Mouse (Mus musculus): ENCODE data around the gene Sypl. TPM values are rescaled to one million over a fixed set of nuclear protein-coding genes. Genes with fewer than 3 reads are reported as not detected.
"Not testable (repeated sequence)": the region's sequence is repeated elsewhere in the genome, so short reads cannot be mapped to it uniquely, and the experiment has no call there.

Gene Sypl
- polyA plus RNA-seq, 2 experiments: 54.1 to 104 TPM

DNA sequence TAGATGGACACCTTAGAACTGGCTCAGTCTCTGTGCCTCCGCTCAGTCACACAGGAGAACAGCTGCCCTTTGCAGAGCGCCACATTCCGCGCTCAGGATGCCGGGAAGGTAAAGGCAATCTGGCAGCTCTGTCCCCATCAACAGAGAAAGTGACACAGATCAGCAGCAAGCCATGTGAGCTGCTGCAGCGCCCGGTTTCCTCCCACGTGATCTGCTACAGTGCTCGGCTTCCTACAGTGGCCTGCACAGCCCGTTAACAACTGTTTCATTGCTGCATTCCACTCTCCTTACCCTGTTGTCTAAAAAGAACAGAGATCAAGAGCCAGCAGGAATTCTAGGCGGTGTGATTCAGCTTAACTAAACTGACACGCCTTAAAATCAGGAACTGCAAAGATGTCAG is 36.0 kb downstream of the Sypl start:
- H3K4me3 ChIP-seq (replicated peaks; ENCODE audit: low read length): no peak overlapping the region
- no peaks in the 10 kb centered on the region for H3K9me3 ChIP-seq (ENCODE audit: control insufficient read depth, low read length)
- no peak overlapping the region for H3K4me2 ChIP-seq (replicated peaks; ENCODE audit: low read depth, low read length, severe bottlenecking)
- no peak overlapping the region for H3K9ac ChIP-seq (ENCODE audit: low read depth, low read length, severe bottlenecking)
- no peak for TF ChIP-seq POLR2A (IDR thresholded peaks at IDR 0.05; ENCODE audit: borderline replicate concordance, extremely low read depth, insufficient read depth, insufficient read length)
- DNase-seq (ENCODE audit: low spot score) (no peak), ATAC-seq (ENCODE audit: low FRiP score, low read depth) (peak; percentile 73)
- 0 out of 2 replicates have a peak, but pooled peaks cover under 1% of the 10 kb centered on the region for H3K4me1 ChIP-seq (ENCODE audit: control insufficient read depth, insufficient read depth, low read length)
- H3K27me3 ChIP-seq (ENCODE audit: control insufficient read depth, insufficient read depth, low read length): no peaks in the 10 kb centered on the region
- no peak overlapping the region for H3K27ac ChIP-seq (replicated peaks; ENCODE audit: low read depth, low read length)
- 53% methylated on average over 12 of the region's 12 CpGs for WGBS
- H3K36me3 ChIP-seq (ENCODE audit: control insufficient read depth, insufficient read depth, low read length): no peaks in the 10 kb centered on the region

DNA sequence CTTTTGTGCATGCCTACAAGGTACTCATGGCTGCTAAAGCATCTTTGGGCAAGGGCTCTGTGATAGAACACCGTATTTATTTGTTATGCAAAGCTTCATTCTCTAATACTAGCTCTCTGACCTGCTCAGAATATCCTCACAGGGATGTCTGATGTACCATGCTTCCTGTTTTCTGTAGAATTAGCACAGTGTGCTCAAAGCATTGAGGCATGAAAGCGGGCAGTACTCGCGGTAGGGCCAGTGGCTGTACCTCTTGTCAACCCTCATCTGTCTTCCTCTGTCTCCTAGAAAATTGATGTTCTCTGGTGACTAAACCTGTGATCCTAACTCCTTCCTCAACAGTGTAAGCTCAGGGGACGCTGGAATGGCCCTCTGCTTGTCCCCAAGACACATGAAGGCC is 40.4 kb downstream of the Sypl start:
- DNase-seq (ENCODE audit: low spot score) (no peak), ATAC-seq (ENCODE audit: low FRiP score, low read depth) (no peak)
- Histone ChIP-seq H3K4me2 (replicated peaks; ENCODE audit: low read depth, low read length, severe bottlenecking) (no peak overlapping the region), H3K9me3 (ENCODE audit: control insufficient read depth, low read length) (no peaks in the 10 kb centered on the region), H3K4me1 (ENCODE audit: control insufficient read depth, insufficient read depth, low read length) (0 out of 2 replicates have a peak, but pooled peaks cover 3% of the 10 kb centered on the region), H3K4me3 (replicated peaks; ENCODE audit: low read length) (no peak overlapping the region), H3K36me3 (ENCODE audit: control insufficient read depth, insufficient read depth, low read length) (no peaks in the 10 kb centered on the region), H3K27ac (replicated peaks; ENCODE audit: low read depth, low read length) (no peak overlapping the region), H3K9ac (ENCODE audit: low read depth, low read length, severe bottlenecking) (no peak overlapping the region), H3K27me3 (ENCODE audit: control insufficient read depth, insufficient read depth, low read length) (no peaks in the 10 kb centered on the region)
- no peak for TF ChIP-seq POLR2A (IDR thresholded peaks at IDR 0.05; ENCODE audit: borderline replicate concordance, extremely low read depth, insufficient read depth, insufficient read length)
- 63% methylated on average over 5 of the region's 5 CpGs for WGBS

DNA sequence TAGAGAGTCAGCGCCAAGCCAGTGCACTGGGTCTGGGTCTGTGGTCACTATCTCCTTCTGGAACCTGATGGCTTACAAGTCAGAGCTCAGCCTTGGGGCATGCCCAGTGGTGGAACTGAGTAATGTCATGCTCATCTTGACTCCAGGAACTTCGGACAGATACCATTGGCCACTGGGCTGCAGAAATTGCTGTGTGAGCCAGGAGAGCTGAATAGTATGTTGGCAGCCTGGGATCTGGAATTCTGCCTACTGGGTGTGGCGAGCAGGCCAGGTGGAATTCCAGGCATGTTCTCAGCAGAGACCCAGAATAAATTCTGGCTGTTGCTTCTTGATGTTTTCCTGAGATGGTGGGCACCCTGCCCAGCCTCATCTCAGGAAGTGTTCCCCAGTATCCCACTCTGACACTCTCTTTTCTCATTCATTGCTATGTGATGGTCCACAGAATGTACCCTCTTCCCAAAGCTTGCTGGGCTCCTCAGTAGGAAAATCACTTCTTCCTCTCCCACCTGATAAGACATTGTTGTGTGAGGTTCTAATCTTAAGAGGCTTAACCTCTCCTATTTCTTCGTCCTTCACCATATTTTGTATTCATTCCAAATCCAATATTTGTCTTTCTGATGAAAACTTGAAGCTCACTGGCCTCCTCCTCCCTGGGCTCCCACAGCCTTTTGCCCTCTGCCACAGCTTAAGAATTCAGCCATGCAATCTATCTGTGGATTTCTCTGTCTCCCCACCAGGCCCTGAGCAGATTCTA is 41.6 kb downstream of the Sypl start:
- H3K4me3 ChIP-seq (replicated peaks; ENCODE audit: low read length): no peak overlapping the region
- no peak overlapping the region for H3K9ac ChIP-seq (ENCODE audit: low read depth, low read length, severe bottlenecking)
- no peak for TF ChIP-seq POLR2A (IDR thresholded peaks at IDR 0.05; ENCODE audit: borderline replicate concordance, extremely low read depth, insufficient read depth, insufficient read length)
- H3K9me3 ChIP-seq (ENCODE audit: control insufficient read depth, low read length): no peaks in the 10 kb centered on the region
- no peaks in the 10 kb centered on the region for H3K27me3 ChIP-seq (ENCODE audit: control insufficient read depth, insufficient read depth, low read length)
- DNase-seq (ENCODE audit: low spot score): peak; percentile 6
- 0 out of 2 replicates have a peak, but pooled peaks cover 3% of the 10 kb centered on the region for H3K4me1 ChIP-seq (ENCODE audit: control insufficient read depth, insufficient read depth, low read length)
- WGBS: 74% methylated on average over 4 of the region's 4 CpGs
- no peak overlapping the region for H3K4me2 ChIP-seq (replicated peaks; ENCODE audit: low read depth, low read length, severe bottlenecking)
- H3K36me3 ChIP-seq (ENCODE audit: control insufficient read depth, insufficient read depth, low read length): no peaks in the 10 kb centered on the region
- ATAC-seq (ENCODE audit: low FRiP score, low read depth): no peak
- no peak overlapping the region for H3K27ac ChIP-seq (replicated peaks; ENCODE audit: low read depth, low read length)

DNA sequence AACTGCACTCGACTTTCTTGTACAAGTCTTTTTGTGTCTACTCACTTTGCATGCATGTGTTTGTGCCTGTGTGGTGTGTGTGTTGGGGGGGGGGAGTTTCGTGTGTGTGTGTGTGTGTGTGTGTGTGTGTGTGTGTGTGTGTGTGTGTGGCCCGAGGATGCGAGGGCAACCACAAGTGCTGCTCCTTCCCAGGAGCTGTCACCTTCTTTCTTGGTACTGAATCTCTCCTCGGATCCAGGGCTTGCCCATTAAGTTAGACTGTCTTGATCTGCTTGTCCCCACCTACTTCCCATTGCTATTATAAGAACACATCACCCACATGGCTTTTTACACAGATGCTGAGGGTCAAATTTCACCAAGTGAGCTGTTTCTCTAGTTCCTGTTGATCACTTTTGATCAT is 45.1 kb downstream of the Sypl start:
- Histone ChIP-seq H3K4me3 (replicated peaks; ENCODE audit: low read length) (no peak overlapping the region), H3K27me3 (ENCODE audit: control insufficient read depth, insufficient read depth, low read length) (no peaks in the 10 kb centered on the region), H3K9ac (ENCODE audit: low read depth, low read length, severe bottlenecking) (no peak overlapping the region), H3K27ac (replicated peaks; ENCODE audit: low read depth, low read length) (no peak overlapping the region), H3K4me1 (ENCODE audit: control insufficient read depth, insufficient read depth, low read length) (0 out of 2 replicates have a peak, but pooled peaks cover 3% of the 10 kb centered on the region), H3K9me3 (ENCODE audit: control insufficient read depth, low read length) (no peaks in the 10 kb centered on the region), H3K36me3 (ENCODE audit: control insufficient read depth, insufficient read depth, low read length) (no peaks in the 10 kb centered on the region), H3K4me2 (replicated peaks; ENCODE audit: low read depth, low read length, severe bottlenecking) (no peak overlapping the region)
- ATAC-seq (ENCODE audit: low FRiP score, low read depth) (no peak), DNase-seq (ENCODE audit: low spot score) (no peak)
- TF ChIP-seq POLR2A (IDR thresholded peaks at IDR 0.05; ENCODE audit: borderline replicate concordance, extremely low read depth, insufficient read depth, insufficient read length): no peak
- WGBS: 45% methylated on average over 5 of the region's 5 CpGs

DNA sequence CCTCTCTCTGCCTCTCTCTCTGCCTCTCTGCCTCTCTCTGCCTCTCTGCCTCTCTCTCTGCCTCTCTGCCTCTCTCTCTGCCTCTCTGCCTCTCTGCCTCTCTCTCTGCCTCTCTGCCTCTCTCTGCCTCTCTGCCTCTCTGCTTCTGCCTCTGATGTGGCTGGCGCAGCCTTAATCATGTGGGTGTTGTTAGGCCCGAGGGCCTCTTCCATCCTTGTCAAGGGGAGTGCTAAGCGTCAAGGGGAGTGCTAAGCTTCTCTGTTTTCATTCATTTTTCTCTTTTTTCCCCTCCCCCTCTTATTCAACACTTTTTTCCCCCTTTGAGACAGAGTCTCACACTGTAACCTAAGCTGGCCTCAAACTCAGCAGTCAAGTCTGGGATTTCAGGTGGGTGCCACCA is 46.1 kb downstream of the Sypl start:
- not testable (repeated sequence) for H3K4me2 ChIP-seq (replicated peaks; ENCODE audit: low read depth, low read length, severe bottlenecking); H3K4me1 ChIP-seq (ENCODE audit: control insufficient read depth, insufficient read depth, low read length); H3K27me3 ChIP-seq (ENCODE audit: control insufficient read depth, insufficient read depth, low read length); H3K27ac ChIP-seq (replicated peaks; ENCODE audit: low read depth, low read length); ATAC-seq (ENCODE audit: low FRiP score, low read depth); H3K9me3 ChIP-seq (ENCODE audit: control insufficient read depth, low read length); DNase-seq (ENCODE audit: low spot score); H3K4me3 ChIP-seq (replicated peaks; ENCODE audit: low read length); H3K9ac ChIP-seq (ENCODE audit: low read depth, low read length, severe bottlenecking); H3K36me3 ChIP-seq (ENCODE audit: control insufficient read depth, insufficient read depth, low read length)
- 21% methylated on average over 3 of the region's 3 CpGs for WGBS

Data from limb, embryonic 14.5 days (tissue).